Mouse (Mus musculus): ENCODE results near the gene Nptxr.

DNA sequence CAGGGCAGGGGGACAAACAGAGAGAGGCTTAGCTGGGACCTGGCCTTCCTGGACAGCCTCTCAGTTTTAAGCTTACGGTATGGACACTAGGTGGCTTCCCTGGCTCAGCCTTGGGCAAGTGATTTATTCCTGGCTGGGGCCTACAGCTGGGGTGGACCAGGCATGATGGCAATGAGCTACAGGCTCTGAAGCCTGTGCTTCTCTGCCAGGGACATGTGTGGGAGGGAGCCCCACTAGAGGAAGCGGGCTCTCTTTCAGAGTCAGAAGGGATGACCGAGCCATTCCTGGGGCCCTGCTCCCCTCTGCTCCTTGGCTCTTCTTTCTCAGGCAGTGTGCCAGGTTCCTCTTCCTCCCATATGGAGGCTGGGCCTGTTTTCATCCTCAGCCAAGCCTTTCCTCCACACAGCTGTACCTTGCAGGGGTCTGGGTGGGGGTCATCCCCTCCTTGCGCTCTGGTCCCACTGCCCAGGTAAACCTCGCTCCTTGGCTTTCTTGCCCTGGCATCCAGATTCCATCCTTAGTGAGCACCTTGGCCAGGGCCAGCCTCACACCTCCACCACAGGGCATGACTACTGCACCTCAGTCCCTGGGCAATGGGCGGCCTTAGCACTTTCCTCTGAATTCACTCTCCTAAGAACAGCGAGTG lies 40.8 kb downstream of the Nptxr start:
- TF ChIP-seq CTCF (IDR thresholded peaks at IDR 0.05; ENCODE audit: borderline replicate concordance, insufficient read depth, low read length) (no peak), POLR2A (IDR thresholded peaks at IDR 0.05; ENCODE audit: low read depth, low read length) (no peak)

All from embryonic fibroblast, embryonic 13.5 days (primary cell).